Mouse (Mus musculus): ENCODE measurements around the gene Wnt7a. TPM values are rescaled to one million over a fixed set of nuclear protein-coding genes. Genes with fewer than 3 reads are reported as not detected.

Gene Wnt7a
- not detected for total RNA-seq (2021)

DNA sequence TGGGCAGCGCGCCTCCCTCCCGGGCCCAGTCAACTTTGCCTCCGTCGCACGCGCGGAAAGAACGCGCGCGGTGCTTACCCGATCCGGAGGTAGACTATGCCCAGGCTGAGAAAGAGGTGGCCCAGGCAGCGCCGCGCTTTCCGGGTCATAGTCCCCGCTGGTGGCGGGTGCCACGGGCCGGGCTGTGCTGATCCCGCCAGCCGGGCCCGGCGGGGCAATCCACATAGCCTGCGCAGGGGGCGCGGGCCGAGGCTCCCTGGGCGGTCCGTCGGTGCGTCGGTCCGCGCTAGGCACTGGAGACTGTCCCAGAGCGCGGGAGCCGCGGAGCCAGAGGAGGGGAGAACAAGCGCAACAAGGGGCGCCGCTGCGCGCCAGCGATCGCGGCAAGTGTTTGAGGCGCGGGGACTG, at the start of gene Wnt7a:
TSS of gene Wnt7a (minus strand) at position 403 of the 408 bp plus-strand sequence.
- no peak for DNase-seq (ENCODE audit: low spot score)
- intact Hi-C loops (cut with DNase I): loop anchor here (1.0 to 5.0 kb wide), 2 partner anchors 125 to 239 kb away; no protein-coding TSS in a partner anchor

DNA sequence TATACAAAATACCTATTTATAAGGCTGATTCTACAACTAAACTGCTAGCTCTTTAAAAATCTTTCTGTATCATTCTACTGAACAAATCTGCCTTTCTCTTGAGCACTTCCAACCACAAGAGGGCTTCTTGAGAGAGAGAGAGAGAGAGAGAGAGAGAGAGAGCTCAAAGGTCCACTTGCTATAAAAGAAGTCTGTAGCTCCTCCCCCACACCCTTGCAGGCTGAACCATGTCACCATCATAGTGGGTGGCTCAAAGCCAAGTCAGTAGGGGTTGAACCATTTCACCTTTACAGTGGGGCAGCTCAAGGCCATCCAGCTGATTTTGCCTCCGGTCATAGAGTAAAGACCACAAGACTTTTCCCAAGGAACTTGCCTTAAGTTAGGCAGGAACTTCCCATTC, 48.3 kb upstream of the Wnt7a start:
- intact Hi-C loops (cut with DNase I): no loop called here
- DNase-seq (ENCODE audit: low spot score): no peak

DNA sequence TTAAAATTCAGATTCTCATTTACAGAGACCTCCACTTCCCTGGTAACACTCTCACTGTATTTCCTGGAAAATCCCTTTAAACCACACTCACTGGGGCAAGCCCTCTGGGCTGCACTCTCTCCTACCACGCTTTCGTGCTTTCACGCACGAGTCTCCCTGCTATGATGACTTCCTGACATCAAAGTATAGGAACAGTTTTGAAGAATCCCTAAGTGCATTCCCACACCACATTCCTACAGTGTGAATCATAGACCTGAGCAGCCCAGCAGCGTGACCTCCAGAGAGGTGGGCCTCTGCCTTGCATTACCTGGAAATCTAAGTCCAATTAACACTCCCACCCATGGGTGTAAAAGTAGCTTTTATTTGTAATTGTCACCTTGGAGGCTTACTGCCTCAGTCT, 43.4 kb upstream of the Wnt7a start:
- DNase-seq (ENCODE audit: low spot score): no peak
- intact Hi-C loops (cut with DNase I): no loop called here

- no peak for DNase-seq (ENCODE audit: low spot score)
- intact Hi-C loops (cut with DNase I): no loop called here
Measured at GRCm38 (mm10) chr6:91452056-91452455, 40.9 kb upstream of the Wnt7a start.

DNA sequence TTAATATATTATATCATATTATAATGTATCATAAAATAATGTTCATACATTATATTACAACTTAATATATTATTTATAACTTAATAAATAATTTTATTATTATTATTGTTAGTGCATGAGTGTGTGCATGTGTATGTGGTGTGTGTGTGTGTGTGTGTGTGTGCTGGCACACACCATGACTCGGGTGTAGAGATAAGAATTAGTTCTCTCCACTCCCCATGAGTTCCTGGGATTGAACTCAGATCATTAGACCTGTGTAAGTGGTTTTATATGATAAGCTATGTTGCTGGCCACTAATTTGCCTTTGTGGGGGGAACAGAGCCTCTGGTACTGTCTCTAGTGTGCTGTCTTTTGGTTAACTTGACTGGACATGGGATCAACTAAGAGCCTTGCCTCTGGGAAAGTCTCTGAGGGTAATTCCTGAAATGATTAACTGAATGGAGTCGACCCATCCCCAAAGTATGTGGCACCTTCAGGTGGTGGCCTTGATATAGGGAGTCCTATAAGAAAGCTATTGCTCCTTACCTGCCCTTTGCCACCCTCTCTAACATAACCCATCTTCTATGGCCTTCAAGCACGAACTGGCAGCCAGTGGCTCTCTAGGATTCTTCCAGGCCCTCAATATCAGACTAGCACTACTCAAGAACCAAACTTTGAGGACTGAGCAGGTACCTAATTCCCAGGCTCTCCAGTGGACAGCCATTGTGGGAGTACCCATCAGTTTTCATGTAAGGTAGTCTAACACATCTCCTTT, 38.5 kb upstream of the Wnt7a start:
- DNase-seq (ENCODE audit: low spot score): no peak
- intact Hi-C loops (cut with DNase I): no loop called here

DNA sequence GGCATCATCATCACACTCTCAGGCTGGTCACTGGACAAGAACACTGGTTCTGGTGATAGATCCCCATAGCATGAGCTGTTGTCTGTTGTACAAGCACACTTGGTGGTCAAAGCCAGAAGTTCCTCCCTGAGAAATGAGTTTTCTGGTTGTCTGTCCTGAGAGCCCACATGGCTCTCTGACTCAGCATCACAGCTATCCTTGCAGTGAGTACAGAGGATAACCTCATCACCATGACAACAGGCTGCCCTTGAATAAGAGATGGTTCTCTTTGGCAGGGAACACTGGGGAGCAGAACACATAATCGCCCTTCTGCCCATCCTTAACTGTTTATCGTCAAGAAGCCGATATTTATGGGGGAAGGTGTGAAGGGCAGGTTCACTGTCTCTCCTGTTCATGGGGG, 34.2 kb upstream of the Wnt7a start:
- intact Hi-C loops (cut with DNase I): no loop called here
- DNase-seq (ENCODE audit: low spot score): no peak

DNA sequence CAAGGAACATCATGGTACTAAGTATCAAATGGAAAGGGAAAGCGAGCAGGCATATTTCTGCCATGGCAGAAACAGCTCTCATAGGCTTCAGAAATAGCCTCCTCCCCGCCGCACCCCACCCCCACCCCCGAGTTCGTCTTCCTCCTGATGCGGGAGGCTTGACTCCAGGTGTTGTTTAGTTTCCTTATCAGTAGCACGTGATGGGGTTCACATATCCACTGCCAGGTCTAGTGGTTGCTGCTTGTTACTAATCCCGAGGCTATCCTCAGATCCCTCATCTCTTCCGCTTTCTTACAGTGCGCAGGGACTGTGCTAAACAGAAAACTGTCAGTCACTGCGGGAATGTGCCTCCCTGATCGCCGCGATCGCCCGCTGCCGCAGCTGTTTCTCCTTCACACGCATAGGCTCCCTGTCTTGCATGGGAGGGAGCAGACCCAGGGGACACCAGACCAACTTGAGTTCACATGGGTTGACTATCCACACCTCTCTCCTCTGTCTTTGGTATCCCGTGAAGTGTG, 30.0 kb upstream of the Wnt7a start:
- DNase-seq (ENCODE audit: low spot score): no peak

GRCm38 (mm10) chr6:91440474-91441144, 29.4 kb upstream of the Wnt7a start:
- intact Hi-C loops (cut with DNase I): loop anchor here (2.0 kb wide), 2 partner anchors 32 to 74 kb away; partner anchors contain the start of genes Chchd4, Lsm3, Tmem43 and Xpc
- peak; percentile 84 for DNase-seq (ENCODE audit: low spot score)

More for the DNA sequence above, 30.0 kb upstream of the Wnt7a start:
- intact Hi-C loops (cut with DNase I): loop anchor here (2.0 kb wide), 2 partner anchors 32 to 74 kb away; partner anchors contain the start of genes Chchd4, Lsm3, Tmem43 and Xpc

- intact Hi-C loops (cut with DNase I): no loop called here
- DNase-seq (ENCODE audit: low spot score): no peak
Measured at GRCm38 (mm10) chr6:91424151-91424550, 13.0 kb upstream of the Wnt7a start.

DNA sequence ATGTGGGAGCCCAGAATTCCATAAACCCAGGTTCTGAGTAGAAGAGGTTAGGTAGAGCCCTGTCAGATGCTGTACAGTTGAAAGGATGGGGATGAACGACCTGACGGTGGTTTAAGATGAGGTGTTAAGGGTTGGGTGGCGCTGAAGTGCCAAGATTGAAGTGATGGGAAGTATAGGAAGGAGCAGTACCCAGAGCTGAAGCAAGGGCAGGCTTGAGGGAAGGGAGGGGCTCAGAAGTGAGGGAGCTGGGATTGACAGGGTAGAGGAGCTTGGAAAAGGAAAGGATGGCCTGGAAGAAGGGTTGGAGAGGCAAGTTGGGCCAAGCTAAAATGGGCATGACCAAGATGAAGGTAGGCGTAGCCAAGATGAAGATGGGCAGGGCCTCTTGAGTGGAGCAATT, 10.5 kb upstream of the Wnt7a start:
- intact Hi-C loops (cut with DNase I): no loop called here
- no peak for DNase-seq (ENCODE audit: low spot score)

DNA sequence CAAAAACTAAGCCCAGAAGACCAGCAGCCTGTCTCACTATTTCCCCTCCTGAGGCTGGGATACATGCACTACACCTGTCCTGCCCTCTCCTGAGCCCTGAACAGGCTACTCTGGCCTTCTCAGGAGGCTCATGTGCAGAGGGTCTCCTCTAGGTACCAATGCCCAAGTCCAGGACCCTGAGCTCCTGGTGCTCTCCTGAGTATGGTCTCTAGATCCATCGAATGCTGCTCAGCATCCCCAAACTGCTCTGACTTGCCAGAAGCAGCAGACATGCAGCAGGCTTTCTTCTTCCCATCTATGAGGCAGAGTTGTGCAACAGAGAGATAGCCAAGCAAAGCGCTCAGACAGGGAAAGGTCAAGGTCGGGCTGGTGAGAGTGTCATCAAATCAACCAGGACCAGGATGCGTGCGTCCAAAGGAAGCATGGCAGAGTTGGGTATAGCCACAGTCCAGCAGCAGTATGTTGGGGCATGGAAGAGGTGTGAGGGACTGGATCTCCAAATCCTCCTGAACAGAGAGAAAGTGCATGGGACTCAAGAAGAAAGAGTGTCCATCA, 6.2 kb upstream of the Wnt7a start:
- DNase-seq (ENCODE audit: low spot score): no peak
- intact Hi-C loops (cut with DNase I): no loop called here

- intact Hi-C loops (cut with DNase I): no loop called here
- no peak for DNase-seq (ENCODE audit: low spot score)
Measured at GRCm38 (mm10) chr6:91416146-91416545, 5.0 kb upstream of the Wnt7a start.

GRCm38 (mm10) chr6:91414890-91415289, 3.7 kb upstream of the Wnt7a start:
- intact Hi-C loops (cut with DNase I): loop anchor here (5.0 kb wide), 1 partner anchor 243 kb away; no protein-coding TSS in a partner anchor
- DNase-seq (ENCODE audit: low spot score): no peak

GRCm38 (mm10) chr6:91411369-91411981, 312 bp upstream of the Wnt7a start:
- DNase-seq (ENCODE audit: low spot score): no peak
- intact Hi-C loops (cut with DNase I): loop anchor here (1.0 to 5.0 kb wide), 2 partner anchors 125 to 239 kb away; no protein-coding TSS in a partner anchor

DNA sequence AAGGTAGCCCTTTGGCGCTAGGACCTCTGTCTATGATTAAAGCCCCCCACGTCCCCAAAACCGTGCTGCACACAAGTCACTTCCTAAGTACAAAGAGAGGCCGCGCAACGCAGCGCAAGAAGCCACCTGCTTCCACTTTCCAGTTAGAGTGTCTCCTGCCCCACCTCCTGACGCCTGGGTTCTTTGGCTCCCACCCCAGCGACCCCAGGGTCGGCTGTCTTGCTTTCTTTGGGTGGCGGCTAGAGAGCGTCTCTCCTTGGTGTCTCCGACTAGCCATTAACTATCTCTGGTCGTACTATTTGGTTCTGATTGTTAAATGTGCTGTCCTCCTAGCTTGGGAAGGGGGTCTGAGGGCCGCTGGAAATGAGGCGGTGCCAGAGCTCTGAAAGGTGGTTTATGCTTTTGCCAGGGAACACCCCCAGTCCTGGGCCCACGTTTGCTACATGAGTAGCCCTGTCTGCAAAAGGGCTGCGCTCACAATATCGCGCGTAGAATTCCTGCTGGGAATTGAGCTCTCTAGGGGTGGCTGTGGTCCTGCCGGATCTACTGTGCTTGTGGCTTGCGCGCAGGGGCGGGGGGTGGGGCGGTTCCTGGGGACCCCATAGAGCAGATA, 889 bp downstream of the Wnt7a start:
- no peak for DNase-seq (ENCODE audit: low spot score)
- intact Hi-C loops (cut with DNase I): loop anchor here (5.0 kb wide), 1 partner anchor 238 kb away; no protein-coding TSS in a partner anchor

- intact Hi-C loops (cut with DNase I): loop anchor here (5.0 kb wide), 1 partner anchor 237 kb away; no protein-coding TSS in a partner anchor
- no peak for DNase-seq (ENCODE audit: low spot score)
Measured at GRCm38 (mm10) chr6:91409448-91410167, 1.6 kb downstream of the Wnt7a start.

DNA sequence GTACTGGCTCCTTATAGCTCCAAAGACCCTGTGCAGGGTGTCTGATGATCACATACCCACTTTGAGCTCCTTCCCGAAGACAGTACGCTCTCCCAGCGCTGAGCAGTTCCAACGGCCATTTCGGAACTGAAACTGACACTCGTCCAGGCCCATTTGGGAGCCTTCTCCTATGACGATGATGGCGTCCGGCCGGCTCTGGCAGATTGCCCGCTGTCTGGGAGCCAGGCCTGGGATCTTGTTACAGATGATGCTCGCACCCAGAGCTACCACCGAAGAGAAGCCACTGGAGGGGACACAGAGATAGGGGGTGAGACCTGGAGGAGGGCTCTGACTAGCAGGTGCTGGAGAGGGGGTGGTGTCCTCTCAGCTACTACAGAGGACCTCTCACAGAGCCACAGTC, 2.5 kb downstream of the Wnt7a start:
- intact Hi-C loops (cut with DNase I): no loop called here
- DNase-seq (ENCODE audit: low spot score): no peak

GRCm38 (mm10) chr6:91401591-91401990, 9.6 kb downstream of the Wnt7a start:
- intact Hi-C loops (cut with DNase I): no loop called here
- no peak for DNase-seq (ENCODE audit: low spot score)

DNA sequence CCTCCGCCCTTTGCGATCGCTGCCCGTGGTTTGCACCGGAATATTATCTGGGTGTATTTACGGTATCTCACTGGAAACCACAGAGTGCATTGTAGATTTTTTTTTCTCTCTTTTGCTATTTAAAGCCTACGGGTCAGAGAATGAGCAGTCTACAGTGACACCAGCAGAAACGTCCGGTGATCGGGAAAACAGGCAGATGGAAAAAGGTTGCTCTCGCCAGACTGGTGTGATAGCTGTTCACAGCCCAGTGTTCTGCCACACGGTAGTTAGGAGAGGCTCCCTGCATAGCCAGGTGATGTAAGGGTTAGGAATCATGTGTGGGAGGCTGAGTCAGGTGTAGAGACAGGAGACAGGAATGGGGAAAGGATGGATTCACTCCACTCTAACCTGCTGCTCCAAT, 10.6 kb downstream of the Wnt7a start:
- DNase-seq (ENCODE audit: low spot score): no peak
- intact Hi-C loops (cut with DNase I): no loop called here
